Mouse (Mus musculus) liver, adult 2 months (tissue): ENCODE measurements around the gene Mrgprh.

Experiments used
- CTCF ChIP-seq: fragments of 200-500 bp; IDR thresholded peaks from 2 replicates; pipeline ENCODE4 v1.5.1; 2011; ENCODE audit warnings: low read depth, low read length, control low read depth
- POLR2A ChIP-seq: fragments of 200-500 bp; IDR thresholded peaks from 2 replicates; pipeline ENCODE4 v1.6.1; 2011; ENCODE audit warnings: low read length, control low read depth; ENCODE audit not compliant: insufficient read depth; ENCODE audit errors: extremely low read depth

GRCm38 (mm10) chr17:12845862-12846261 is 30.0 kb upstream of the Mrgprh start:
- TF ChIP-seq CTCF (no peak), POLR2A (no peak)
